Mouse (Mus musculus) small intestine, adult 2 months (tissue): ENCODE measurements around the gene Prkcg.

Experiments
- CTCF ChIP-seq: fragments of 200-500 bp; IDR thresholded peaks from 2 replicates; pipeline ENCODE4 v1.5.1; 2012; ENCODE audit warnings: low read depth, mild to moderate bottlenecking, control low read depth, inconsistent platforms, low read length, moderate library complexity, mixed read lengths; ENCODE audit not compliant: insufficient replicate concordance, insufficient read length; ENCODE audit errors: extremely low read depth
- POLR2A ChIP-seq: fragments of 200-500 bp; IDR thresholded peaks from 2 replicates; pipeline ENCODE4 v1.6.1; 2012; ENCODE audit warnings: low read depth, mild to moderate bottlenecking, control low read depth, inconsistent platforms, low read length, moderate library complexity

GRCm38 (mm10) chr7:3300891-3301627, 12.1 kb downstream of the Prkcg start:
- no peak for TF ChIP-seq CTCF
- no peak for TF ChIP-seq POLR2A
